Mouse (Mus musculus): Measurements from ENCODE around the gene Gm3182. TPM values are rescaled to one million over a fixed set of nuclear protein-coding genes. Genes with fewer than 3 reads are reported as not detected.

Gm3182 gene
- polyA plus RNA-seq (2012; rRNA removed), result not detected in 2 replicates

GRCm38 (mm10) chr14:4481445-4481844 is at the start of gene Gm3182:
TSS of gene Gm3182 (plus strand) at chr14:4481745.

Other genes with a start within 250 kb of the Gm3182 start
- 0.06 TPM in 1 of 2 replicates, not detected in the other for gene Gm3138, start 232.1 kb upstream of the Gm3182 start, polyA plus RNA-seq (2012; rRNA removed)
- gene Gm3149, start 164.5 kb upstream of the Gm3182 start, polyA plus RNA-seq (2012; rRNA removed), result not detected in 2 replicates
- 3.7 TPM in 2 replicates for gene 2610042L04Rik, start 147.0 kb upstream of the Gm3182 start, polyA plus RNA-seq (2012; rRNA removed)
- 0.02 TPM in 1 of 2 replicates, not detected in the other for gene Gm3159, start 84.2 kb upstream of the Gm3182 start, polyA plus RNA-seq (2012; rRNA removed)
- 4.7 and 4.9 TPM in 2 replicates for gene Gm3164, start 66.3 kb upstream of the Gm3182 start, polyA plus RNA-seq (2012; rRNA removed)
- 4.9 and 5.0 TPM in 2 replicates for gene Gm3173, start 50.8 kb upstream of the Gm3182 start, polyA plus RNA-seq (2012; rRNA removed)
- gene Gm3047, start 73.7 kb downstream of the Gm3182 start, polyA plus RNA-seq (2012; rRNA removed), result not detected in 2 replicates
- 0.05 and 0.08 TPM in 2 replicates for gene Gm8159, start 150.6 kb downstream of the Gm3182 start, polyA plus RNA-seq (2012; rRNA removed)
- 0.71 and 0.96 TPM in 2 replicates for gene Gm3239, start 182.4 kb downstream of the Gm3182 start, polyA plus RNA-seq (2012; rRNA removed)
- gene Gm7876, start 227.5 kb downstream of the Gm3182 start, polyA plus RNA-seq (2012; rRNA removed), result not detected in 2 replicates
- 4.3 and 4.5 TPM in 2 replicates for gene Gm3252, start 245.0 kb downstream of the Gm3182 start, polyA plus RNA-seq (2012; rRNA removed)